Mouse (Mus musculus) left cerebral cortex, adult 8-10 months (tissue): ENCODE measurements at regions not wholly inside any gene's neighbourhood (a gene's known extent, or its start where the extent isn't known, plus 50 kb on each side); places are given as distances from the start of the nearest gene placed in this dataset.
"Not testable (repeated sequence)": the region's sequence is repeated elsewhere in the genome, so short reads cannot be mapped to it uniquely, and the experiment has no call there.

Experiments
- DNase-seq, 2 experiments: peaks; one replicate each; pipeline ENCODE4 v3.0.0; 2022; ENCODE audit warnings: low spot score in 2 of 2

DNA sequence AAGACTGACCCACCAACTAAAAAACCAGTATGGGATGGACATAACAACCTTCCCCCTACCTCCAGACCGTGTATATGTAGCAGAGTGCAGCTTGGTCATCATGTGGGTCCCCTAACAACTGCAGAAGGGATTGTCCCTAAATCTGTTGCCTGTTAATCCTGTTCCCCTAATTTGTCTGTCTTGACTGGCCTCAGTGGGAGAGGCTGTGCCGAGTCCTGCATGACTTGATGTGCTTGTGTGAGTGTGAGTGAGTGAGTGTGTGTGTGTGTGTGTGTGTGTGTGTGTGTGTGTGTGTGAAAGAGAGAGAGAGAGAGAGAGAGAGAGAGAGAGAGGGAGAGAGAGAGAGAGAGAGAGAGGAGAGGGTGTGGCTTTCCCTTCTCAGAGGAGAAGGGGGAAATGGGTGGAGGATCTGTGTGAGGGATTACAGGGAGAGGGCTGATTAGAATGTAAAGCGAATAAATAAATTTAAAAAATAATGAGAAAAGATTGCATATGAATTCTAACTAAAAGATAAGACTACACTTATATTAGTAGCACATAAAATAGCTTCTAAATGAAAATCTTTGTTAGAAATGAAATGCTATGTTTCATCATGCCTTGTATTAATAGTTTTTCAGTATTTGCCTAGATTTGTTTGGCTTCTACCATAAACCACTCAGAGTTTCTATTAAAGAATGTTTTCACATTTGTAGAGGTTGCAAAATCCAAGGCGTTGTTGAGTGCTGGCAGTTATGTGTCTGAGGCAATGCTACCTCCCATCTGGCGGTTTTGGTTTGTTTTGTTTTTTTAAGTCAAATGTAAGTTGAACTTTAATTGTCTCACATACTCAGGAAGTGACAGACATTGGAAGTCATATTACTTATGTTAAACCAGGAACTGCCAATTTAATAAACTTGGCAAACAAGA, 740.9 kb downstream of the Abca13 start:
- DNase-seq, result no peak

DNA sequence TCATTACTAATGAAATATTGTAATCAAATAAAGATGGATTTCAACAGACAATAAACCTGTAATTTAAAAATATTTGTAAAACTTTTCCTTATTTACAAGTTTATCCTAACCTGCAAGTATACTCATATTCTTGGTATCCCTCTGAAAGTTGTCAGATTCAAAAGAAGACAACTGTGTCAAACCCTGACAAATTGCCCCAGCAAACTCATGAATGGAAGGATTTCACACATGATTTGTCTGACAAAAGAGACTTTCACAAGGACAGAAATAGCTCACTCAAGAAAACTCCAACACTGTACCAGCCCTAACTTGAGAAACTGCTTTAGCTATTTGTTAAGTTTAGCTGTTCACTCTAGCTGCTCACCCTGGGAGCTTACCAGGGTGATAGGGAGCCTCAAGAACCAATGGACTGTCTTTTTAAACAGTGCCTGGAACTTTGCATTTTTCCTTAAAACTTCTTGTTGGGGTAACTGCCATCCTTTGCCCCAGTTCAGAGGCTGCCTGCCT, 771.0 kb downstream of the Abca13 start:
- DNase-seq, result no peak

DNA sequence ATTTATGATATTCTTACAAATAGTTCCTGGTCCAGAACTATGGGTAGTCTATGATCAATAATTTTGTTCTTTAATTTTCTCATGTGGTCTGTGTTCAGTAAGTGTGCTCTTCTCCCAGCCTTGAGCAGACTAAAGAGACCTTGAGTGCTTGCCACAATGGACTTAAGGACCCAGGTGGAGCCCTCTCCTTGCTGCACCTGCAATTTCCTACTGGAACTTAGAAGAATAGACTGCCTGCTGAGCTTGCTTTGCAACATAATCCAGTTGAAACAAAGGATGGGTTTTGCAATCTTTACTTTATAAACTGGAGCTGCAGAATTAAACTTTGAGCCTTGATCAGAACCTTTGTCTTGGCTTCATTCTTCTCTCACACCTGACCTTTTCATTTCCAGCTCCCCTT, 791.2 kb downstream of the Abca13 start:
- no peak for DNase-seq

DNA sequence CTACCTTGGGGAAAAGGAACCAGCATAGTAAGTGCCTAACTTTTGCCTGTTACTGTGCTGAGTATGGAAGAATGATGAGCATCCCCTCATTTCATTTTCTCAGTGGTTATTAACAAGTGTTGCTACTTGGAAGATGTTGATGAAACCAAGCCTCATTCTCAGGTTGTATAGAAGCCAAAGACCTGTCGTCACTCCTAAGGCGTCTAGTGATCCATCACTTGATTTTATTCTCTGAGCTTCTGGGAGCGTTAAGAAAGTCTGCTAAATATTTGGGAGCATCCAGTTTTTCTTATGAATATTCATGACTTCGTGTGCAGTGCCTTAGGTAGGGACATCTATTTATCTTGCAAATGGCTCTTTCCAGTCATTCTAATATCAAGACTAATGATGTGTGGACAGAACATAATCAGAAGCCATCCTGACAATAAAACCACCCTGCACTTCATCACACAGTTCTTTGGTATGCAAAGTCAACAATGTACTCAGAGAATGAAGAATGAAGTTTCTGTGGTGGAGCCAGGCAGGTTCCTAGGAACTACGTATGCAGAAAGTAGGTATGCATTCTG, 802.9 kb downstream of the Abca13 start:
- no peak for DNase-seq

- DNase-seq, result no peak
These were observed 803.6 kb downstream of the Abca13 start for GRCm38 (mm10) chr11:9995356-9995755.

- peak in 1 of 2 experiments; percentile 2 for DNase-seq
These were observed 805.9 kb downstream of the Abca13 start for GRCm38 (mm10) chr11:9997532-9998138.

GRCm38 (mm10) chr11:10002170-10002569, 810.4 kb downstream of the Abca13 start:
- no peak for DNase-seq

GRCm38 (mm10) chr11:10006881-10007280, 815.1 kb downstream of the Abca13 start:
- DNase-seq, result no peak

DNA sequence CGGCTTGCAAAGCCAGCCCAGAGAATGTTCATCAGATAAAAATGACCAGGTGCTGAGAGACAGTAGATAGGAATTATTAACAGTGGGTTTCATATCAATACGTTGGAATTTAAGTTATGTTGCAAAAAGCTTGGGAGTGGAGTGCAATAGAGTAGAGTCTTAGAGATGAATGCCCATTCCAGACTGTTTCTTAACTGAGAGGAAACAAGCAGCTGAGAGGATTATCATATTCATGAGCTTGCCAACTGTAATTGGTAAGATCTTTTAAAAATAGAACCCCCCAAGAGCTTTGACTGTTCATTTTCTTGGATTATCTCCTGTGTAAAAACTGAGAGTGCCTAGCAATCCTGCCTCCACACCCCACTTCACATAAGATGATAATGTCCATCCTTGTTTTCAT, 854.9 kb downstream of the Abca13 start:
- no peak for DNase-seq

DNA sequence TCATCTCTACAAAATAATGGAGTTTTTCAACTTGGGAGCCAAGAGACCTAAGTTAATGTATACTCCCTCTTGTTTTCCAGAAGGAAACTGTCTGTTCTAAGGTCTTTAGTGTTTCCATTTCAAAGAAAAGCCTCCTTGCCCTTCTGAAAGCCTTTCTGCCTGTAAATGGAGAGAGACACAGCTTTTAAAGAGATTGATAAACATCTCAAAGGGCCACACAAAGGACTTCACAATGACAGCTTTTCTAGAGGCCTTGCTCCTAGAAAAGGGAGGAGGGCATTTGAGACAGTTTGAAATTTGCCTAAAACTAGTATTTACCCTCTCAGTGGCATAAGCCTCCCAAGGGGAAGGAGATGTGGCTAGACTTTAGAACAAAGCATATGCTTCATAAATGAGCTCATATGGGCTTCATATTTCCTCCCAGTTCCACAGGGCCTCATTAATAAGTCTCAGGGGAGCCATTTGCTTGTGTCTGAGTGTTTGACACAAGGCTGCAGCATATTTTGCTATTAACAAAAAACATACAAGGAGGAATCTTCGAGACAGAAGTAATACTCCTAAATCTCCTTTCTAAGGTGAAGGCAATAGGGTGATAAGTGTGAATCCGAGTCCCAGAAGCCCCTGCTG, 860.0 kb downstream of the Abca13 start:
- DNase-seq, result no peak

GRCm38 (mm10) chr11:10071881-10072280, 880.1 kb downstream of the Abca13 start:
- DNase-seq, result no peak

GRCm38 (mm10) chr11:10087939-10088338, 896.2 kb downstream of the Abca13 start:
- DNase-seq, result no peak

DNA sequence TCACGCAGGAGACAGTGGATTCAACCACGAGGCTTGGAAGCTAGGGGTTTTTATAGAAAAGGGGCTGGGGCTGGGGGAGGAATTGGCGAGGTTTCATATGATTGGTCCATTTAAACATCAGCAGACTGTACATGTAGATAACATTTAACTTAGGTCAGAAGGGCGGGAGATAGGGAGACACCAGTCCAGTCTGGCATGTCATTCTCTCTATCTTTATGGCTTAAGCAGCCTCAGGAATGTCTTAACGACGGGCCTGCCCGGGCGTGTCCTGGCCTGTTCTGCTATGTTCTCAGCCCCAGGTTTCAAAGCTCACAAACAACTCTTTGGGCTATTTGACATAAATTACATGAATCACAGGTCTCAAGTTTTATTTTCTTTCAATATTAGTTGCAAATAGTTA, 910.6 kb downstream of the Abca13 start:
- not testable (repeated sequence) for DNase-seq

DNA sequence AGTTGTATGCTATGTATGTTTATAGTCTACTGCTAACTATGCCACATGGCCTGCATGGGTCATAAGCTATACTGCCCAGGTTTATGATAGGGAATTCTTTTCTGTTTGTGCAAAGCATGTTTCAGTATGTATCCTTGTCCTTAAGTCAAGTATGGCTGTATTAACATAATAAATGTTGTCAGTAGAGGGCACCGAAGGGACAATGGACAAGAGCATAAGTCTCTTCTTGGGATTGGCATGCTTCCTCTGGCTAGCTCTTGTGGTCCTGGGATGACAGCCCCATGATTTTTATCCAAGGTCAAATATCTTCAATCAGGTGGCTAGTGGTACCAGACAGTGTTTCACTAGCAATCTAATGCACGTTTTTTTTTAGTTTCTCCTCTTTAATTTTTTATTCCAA, 913.3 kb downstream of the Abca13 start:
- no peak for DNase-seq

- DNase-seq, result no peak
These were observed 950.4 kb downstream of the Abca13 start for GRCm38 (mm10) chr11:10142161-10142560.

DNA sequence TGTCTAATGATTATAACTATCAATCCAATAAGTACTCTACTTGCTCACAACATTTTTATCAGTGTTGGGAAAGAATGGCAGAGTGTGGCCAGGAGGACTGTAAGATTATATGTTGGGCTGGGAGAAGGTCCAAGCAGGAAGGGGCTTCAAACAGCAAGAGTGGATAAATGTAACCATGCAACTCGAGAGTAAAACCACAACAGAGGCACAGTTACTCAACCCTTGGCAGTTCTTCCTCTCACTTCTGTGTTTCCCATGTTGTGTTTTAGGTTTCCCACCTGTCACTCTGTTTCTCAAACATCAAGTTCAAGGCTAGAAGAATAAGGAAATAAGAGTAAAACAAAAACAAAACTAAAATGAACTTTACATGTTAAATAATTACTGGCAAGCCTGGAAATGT, 957.4 kb downstream of the Abca13 start:
- no peak for DNase-seq

- DNase-seq, result peak in 1 of 2 experiments; percentile 6
These were observed 960.2 kb upstream of the Vwc2 start for GRCm38 (mm10) chr11:10153836-10154235.

DNA sequence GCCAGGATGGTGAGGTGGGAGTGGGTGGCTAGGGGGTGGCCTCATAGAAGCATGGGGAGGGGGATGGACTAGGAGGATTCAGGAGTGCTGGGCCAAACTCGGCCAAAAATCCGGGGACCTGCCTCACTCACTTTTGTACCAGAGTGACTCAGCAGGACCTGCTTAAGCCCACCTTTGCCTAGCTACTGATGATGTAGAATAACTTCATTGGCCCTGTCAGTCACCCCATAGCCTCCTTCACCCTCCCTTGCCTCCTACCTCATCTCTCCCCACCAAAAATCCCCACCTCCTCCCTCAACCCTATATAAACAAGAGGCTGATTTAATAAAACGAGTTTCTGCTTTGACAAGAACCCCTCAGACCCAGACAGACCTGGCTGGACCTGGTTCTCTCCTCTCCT, 920.3 kb upstream of the Vwc2 start:
- no peak for DNase-seq

DNA sequence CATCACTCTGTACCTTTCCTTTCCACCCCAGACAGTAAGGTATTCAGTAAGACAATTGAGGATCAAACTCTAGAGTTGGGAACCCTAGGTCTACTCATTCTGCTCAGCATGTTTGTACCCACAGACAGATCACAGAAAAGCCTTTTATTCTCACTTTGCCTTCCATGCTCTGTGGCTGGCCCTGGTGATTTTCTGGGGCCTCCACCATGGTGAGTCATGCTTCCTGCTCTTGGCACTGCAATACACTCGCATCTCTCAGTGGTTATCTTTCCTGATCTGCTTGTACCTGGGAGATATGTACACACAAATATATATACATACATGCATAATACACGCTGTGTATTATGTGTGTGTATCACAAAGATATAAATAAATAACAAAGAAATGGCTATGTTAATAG, 919.2 kb upstream of the Vwc2 start:
- DNase-seq, result no peak

DNA sequence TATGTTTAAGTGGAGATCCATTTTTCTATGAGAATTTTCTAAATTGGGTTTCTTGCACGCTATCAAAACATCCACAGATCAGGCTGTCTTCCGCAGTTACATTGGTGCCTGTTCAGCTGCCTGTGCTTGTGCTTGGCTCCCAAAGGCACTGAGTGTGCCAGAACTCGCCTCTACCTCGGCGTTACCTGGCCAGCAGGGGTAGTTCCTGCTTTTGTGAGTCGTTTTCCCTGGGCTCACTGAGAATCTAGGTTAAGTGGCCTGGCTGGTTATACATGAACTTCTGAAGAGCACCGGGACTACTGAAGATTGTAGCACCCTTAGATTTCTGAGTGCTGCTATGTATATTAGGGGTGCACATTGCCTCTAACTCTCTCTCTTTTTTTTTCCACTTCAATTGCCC, 913.0 kb upstream of the Vwc2 start:
- no peak for DNase-seq

GRCm38 (mm10) chr11:10205257-10205656, 908.8 kb upstream of the Vwc2 start:
- DNase-seq, result no peak
